Mouse (Mus musculus) adipocyte (in vitro differentiated cells): ENCODE measurements around the gene Zscan5b.
"Not testable (repeated sequence)": the region's sequence is repeated elsewhere in the genome, so short reads cannot be mapped to it uniquely, and the experiment has no call there.

Source experiments
- DNase-seq: peaks from one replicate; pipeline ENCODE4 v3.0.0-alpha.2; 2016; ENCODE audit warnings: low spot score

Zscan5b gene

DNA sequence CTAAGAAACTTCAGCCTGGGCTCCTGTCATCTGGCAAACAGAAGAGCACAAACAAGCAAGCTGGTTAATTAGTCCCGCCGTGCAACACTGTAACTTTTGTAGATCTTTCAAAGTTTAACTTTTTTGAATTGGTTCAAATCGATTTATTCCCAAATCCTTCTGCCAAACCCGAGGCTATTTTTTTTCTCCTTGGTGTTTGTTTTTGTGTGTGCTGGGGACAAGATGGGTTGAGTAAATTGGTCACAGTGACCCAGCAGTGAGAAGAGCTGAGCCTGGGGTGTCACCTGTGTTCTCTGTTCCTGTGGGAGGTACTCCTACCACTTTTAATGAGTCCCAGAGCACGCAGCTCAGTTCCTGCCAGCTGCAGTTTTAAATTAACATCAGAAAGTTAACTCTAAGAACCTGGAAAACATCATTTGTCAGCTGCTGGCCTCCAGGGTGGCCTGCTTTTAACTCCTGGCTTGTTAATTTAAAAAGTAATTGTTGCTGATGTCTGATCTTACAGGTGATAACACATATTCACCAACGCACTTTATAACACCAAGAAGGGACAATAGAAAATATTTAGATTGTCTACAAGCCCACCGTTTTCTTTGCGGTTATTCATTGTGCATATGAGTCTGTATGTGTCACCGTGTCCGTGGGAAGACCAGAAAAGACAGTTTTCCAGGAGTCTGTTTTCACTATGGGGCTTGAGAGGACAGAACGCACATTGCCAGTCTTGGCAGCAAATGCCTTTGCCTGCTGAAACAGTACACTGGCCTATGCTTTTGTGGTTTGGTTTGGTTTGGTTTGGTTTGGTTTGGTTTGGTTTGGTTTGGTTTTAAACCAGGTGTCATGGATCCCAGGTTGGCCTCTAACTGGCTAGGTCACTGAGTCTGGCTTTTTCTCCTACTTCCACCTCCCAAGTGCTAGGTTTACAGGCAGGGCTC lies 22.5 kb downstream of the Zscan5b start:
- DNase-seq = no peak

GRCm38 (mm10) chr7:6252410-6252809 lies 30.3 kb downstream of the Zscan5b start, which contains the start of gene Epp13:
Epp13 (plus strand) TSS chr7:6252710.
- DNase-seq = no peak

- no peak for DNase-seq
These were observed 32.4 kb downstream of the Zscan5b start for GRCm38 (mm10) chr7:6254451-6254850.

DNA sequence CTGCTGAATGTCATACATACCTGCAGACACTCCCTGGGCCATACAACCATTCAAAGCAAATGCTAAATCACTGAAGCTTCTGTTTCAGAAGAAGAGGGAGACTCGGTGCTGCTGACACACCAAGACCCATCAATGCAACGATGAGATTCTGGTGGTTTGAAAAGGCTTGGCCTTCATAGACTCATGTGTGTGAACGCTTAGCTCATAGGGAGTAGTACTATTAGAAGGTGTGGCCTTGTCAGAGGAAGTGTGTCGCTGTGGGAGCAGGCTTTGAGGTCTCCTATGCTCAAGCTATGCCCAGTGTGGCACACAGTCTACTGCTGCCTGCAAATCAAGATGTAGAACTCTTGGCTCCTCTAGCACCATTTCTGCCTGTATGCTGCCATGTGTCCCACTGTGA lies 35.3 kb downstream of the Zscan5b start:
- DNase-seq = no peak

- DNase-seq = no peak
These were observed 36.4 kb downstream of the Zscan5b start for GRCm38 (mm10) chr7:6258232-6259220.

DNA sequence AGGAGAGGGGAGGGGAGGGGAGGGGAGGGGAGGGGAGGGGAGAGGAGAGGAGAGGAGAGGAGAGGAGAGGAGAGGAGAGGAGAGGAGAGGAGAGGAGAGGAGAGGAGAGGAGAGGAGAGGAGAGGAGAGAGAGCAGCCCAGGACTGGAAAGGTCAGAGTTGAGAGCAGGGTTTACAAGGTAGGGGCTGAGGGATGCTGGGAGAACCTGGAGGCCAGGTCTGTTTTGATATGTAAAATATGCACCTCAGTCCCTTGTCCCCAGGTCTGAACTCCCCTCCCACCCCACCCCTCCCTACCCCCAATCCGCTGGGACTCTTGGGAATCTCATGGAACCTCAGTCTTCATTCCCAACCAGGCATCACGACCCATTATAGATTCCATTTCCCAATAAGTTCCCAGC lies 37.9 kb downstream of the Zscan5b start:
- DNase-seq = not testable (repeated sequence)

- DNase-seq = no peak
These were observed 40.0 kb downstream of the Zscan5b start for GRCm38 (mm10) chr7:6262120-6262519.

GRCm38 (mm10) chr7:6262984-6263383 lies 40.9 kb downstream of the Zscan5b start:
- DNase-seq = no peak

GRCm38 (mm10) chr7:6265695-6266094 lies 43.6 kb downstream of the Zscan5b start:
- no peak for DNase-seq

GRCm38 (mm10) chr7:6277906-6278305 lies 55.8 kb downstream of the Zscan5b start:
- DNase-seq = no peak

DNA sequence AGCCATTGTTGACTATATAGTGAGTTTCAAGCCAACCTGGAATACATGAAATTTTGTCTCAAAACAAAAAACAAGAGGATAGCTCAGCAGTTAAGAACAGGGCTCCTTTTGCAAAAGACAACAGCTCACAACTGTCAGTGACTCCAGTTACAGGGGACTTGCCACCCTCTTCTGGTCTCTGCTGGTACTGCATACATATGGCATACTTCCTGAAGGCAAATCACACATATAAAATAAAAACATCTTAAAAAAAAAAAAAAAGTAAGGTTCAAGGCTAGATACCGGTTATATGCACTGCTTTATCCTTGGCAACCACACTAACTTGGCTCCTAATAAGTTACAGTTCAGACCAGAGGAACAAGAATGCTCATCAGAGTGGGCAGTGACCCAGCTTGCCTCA lies 60.7 kb downstream of the Zscan5b start:
- DNase-seq = peak; percentile 88

GRCm38 (mm10) chr7:6283451-6284075 lies 61.5 kb downstream of the Zscan5b start:
- DNase-seq = peak; percentile 87

GRCm38 (mm10) chr7:6284442-6285012 lies 62.4 kb downstream of the Zscan5b start:
- no peak for DNase-seq

GRCm38 (mm10) chr7:6285366-6285765 lies 63.3 kb downstream of the Zscan5b start:
- DNase-seq = no peak

- peak; percentile 91 for DNase-seq
These were observed 64.0 kb downstream of the Zscan5b start, which contains the start of gene Zfp667 for GRCm38 (mm10) chr7:6285842-6286705. Zfp667 (plus strand) TSS chr7:6286579.

DNA sequence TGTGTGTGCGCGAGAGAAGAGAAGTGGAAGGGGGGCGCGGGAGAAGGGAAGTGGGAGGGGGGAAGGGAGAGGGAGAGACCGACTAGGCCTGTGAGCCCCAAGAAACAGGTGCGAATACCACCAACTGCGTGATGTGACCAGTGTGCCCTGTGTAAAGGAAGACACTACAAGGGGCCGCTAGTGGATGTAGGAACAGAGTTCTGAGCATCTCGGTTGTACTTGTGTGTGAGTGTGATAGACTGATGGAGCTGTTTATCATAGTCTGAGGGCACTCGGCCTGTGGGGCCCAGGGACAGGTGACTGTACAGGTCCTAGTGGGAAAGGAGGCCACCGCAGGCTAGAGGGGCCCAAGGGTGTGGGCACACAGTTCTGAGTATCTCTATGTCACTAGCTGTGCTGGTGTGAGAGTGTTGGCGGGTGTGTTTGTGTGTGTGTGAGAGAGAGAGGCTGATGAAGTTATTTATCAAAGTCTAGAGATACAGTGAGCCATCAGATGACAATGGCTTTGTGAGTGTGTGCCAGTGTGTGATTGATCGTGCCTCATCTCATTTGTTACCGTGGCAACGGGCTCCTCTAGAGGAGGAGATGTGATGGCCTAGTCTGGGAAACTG lies 64.9 kb downstream of the Zscan5b start:
- no peak for DNase-seq
